Mouse (Mus musculus) MEL (cell line): ENCODE results near the gene Cenpb.

ENCODE experiments used
- CTCF ChIP-seq, 3 experiments: IDR thresholded peaks in 2 of 3; conservative IDR thresholded peaks in 1 of 3; 2 replicates each; pipeline ENCODE4 v1.5.1; 2011 to 2012; ENCODE audit warnings: low read length in 3 of 3, low read depth in 2 of 3, mild to moderate bottlenecking in 2 of 3, improper control_type of control experiment in 1 of 3, inconsistent platforms in 1 of 3, mixed read lengths in 1 of 3, moderate library complexity in 1 of 3; ENCODE audit not compliant: control insufficient read depth in 1 of 3, insufficient read depth in 1 of 3, poor library complexity in 1 of 3, severe bottlenecking in 1 of 3
- EP300 ChIP-seq, 2 experiments: IDR thresholded peaks; 2 replicates each; pipeline ENCODE4 v1.6.1; 2011; ENCODE audit warnings: improper control_type of control experiment in 2 of 2, low read length in 2 of 2, low read depth in 1 of 2, mild to moderate bottlenecking in 1 of 2
- ETS1 ChIP-seq: IDR thresholded peaks from 2 replicates; pipeline ENCODE4 v1.6.1; 2012; ENCODE audit warnings: low read depth, mild to moderate bottlenecking, inconsistent platforms, low read length, improper control_type of control experiment, moderate library complexity
- GATA1 ChIP-seq: IDR thresholded peaks from 2 replicates; pipeline ENCODE4 v1.6.1; 2011; ENCODE audit warnings: low read depth, low read length, improper control_type of control experiment
- HCFC1 ChIP-seq: IDR thresholded peaks from 2 replicates; pipeline ENCODE4 v1.6.1; 2012; ENCODE audit warnings: low read depth, mild to moderate bottlenecking, inconsistent platforms, low read length, improper control_type of control experiment, moderate library complexity
- POLR2A ChIP-seq, 2 experiments: IDR thresholded peaks; 2 replicates each; pipeline ENCODE4 v1.6.1; 2011 to 2012; ENCODE audit warnings: low read length in 2 of 2, mild to moderate bottlenecking in 2 of 2, control low read depth in 1 of 2, improper control_type of control experiment in 1 of 2, low read depth in 1 of 2, moderate library complexity in 1 of 2; ENCODE audit not compliant: control insufficient read depth in 1 of 2, insufficient read depth in 1 of 2, poor library complexity in 1 of 2
- TAL1 ChIP-seq: IDR thresholded peaks from 2 replicates; pipeline ENCODE4 v1.6.1; 2012; ENCODE audit warnings: mild to moderate bottlenecking, inconsistent platforms, low read length, moderate library complexity, mixed read lengths

- TF ChIP-seq EP300 (IDR thresholded peaks at IDR 0.05; ENCODE audit: low read depth in 1 of 2, low read length in 2 of 2) = peak; percentile 98 to 99
- no peak for TF ChIP-seq CTCF (IDR thresholded peaks at IDR 0.05 in 2 of 3, conservative IDR thresholded peaks at IDR 0.05 in 1 of 3; ENCODE audit: control insufficient read depth in 1 of 3, insufficient read depth in 1 of 3, low read depth in 2 of 3, low read length in 3 of 3, poor library complexity in 1 of 3, severe bottlenecking in 1 of 3)
- peak; percentile 98 for TF ChIP-seq TAL1
- no peak for TF ChIP-seq POLR2A (IDR thresholded peaks at IDR 0.05; ENCODE audit: control insufficient read depth in 1 of 2, insufficient read depth in 1 of 2, low read depth in 1 of 2, low read length in 2 of 2, poor library complexity in 1 of 2)
- TF ChIP-seq GATA1 = peak; percentile 100
- peak; percentile 94 for TF ChIP-seq ETS1
- no peak for TF ChIP-seq HCFC1
Observed at GRCm38 (mm10) chr2:131205521-131206182, 25.8 kb upstream of the Cenpb start.
